Mouse (Mus musculus): ENCODE measurements around the gene Cdca7l. TPM values are rescaled to one million over a fixed set of nuclear protein-coding genes. Genes with fewer than 3 reads are reported as not detected.

The Cdca7l gene
- polyA plus RNA-seq, 2 experiments, result 24.0 to 37.7 TPM

DNA sequence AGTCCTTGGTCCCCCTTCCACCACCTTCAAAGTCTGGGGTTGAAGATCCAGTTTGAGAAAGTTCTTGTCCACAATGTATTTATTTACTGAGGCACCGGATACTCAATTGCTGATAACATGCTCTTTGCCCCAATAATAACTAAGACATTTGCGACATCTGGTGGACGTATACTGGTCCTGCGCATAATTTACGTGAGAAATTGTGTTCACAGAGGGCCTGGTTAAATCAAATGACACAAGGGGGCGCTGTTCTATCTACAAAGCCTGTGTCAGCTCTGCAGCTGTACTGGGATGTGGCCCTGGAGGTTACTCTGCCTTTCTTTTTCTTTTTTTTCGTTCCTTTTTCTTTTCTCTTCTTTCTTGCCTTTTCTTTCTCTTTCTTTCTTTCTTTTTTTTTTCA, 39.2 kb upstream of the Cdca7l start:
- Histone ChIP-seq H3K4me1 (ENCODE audit: control insufficient read depth, insufficient read depth, low read length) (0 out of 2 replicates have a peak, but pooled peaks cover 4% of the 10 kb centered on the region), H3K27ac (replicated peaks; ENCODE audit: low read depth, low read length) (no peak overlapping the region), H3K4me3 (replicated peaks; ENCODE audit: low read length) (no peak overlapping the region), H3K4me2 (replicated peaks; ENCODE audit: low read depth, low read length, severe bottlenecking) (no peak overlapping the region), H3K9ac (ENCODE audit: low read depth, low read length, severe bottlenecking) (no peak overlapping the region), H3K9me3 (ENCODE audit: control insufficient read depth, low read length) (no peaks in the 10 kb centered on the region), H3K36me3 (ENCODE audit: control insufficient read depth, insufficient read depth, low read length) (no peaks in the 10 kb centered on the region), H3K27me3 (ENCODE audit: control insufficient read depth, insufficient read depth, low read length) (no peaks in the 10 kb centered on the region)
- no peak for TF ChIP-seq POLR2A (IDR thresholded peaks at IDR 0.05; ENCODE audit: borderline replicate concordance, extremely low read depth, insufficient read depth, insufficient read length)
- ATAC-seq (ENCODE audit: low FRiP score, low read depth) (peak; percentile 64; the same call in 1 of the 2 replicates), DNase-seq (ENCODE audit: low spot score) (peak; percentile 90)
- 6% methylated on average over 7 of the region's 7 CpGs for WGBS

DNA sequence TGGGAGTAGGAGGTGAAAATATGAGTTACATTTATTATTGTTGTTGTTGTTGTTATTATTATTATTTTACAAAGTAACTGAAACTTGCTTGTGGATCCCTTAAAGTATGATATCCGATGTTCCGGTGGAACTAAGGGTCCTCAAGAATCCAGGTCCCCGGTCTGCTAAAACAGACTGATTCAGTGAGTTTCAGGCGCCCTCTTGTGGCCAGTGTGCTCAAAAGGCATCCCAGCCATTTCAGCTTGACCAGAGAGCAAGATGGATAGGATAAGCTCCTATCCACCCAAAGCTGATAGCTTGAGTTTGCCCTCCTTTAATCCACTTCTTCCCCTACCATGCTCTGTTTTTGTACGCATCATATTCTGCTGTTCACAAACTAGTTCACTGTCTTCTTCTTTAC, 35.0 kb upstream of the Cdca7l start:
- no peak overlapping the region for H3K9ac ChIP-seq (ENCODE audit: low read depth, low read length, severe bottlenecking)
- H3K4me3 ChIP-seq (replicated peaks; ENCODE audit: low read length), result no peak overlapping the region
- H3K4me1 ChIP-seq (ENCODE audit: control insufficient read depth, insufficient read depth, low read length), result no peaks in the 10 kb centered on the region
- WGBS, result 9% methylated on average over 5 of the region's 5 CpGs
- ATAC-seq (ENCODE audit: low FRiP score, low read depth) (no peak), DNase-seq (ENCODE audit: low spot score) (peak; percentile 89)
- no peaks in the 10 kb centered on the region for H3K9me3 ChIP-seq (ENCODE audit: control insufficient read depth, low read length)
- no peak overlapping the region for H3K27ac ChIP-seq (replicated peaks; ENCODE audit: low read depth, low read length)
- no peaks in the 10 kb centered on the region for H3K27me3 ChIP-seq (ENCODE audit: control insufficient read depth, insufficient read depth, low read length)
- no peaks in the 10 kb centered on the region for H3K36me3 ChIP-seq (ENCODE audit: control insufficient read depth, insufficient read depth, low read length)
- TF ChIP-seq POLR2A (IDR thresholded peaks at IDR 0.05; ENCODE audit: borderline replicate concordance, extremely low read depth, insufficient read depth, insufficient read length), result no peak
- H3K4me2 ChIP-seq (replicated peaks; ENCODE audit: low read depth, low read length, severe bottlenecking), result no peak overlapping the region

- Histone ChIP-seq H3K9ac (ENCODE audit: low read depth, low read length, severe bottlenecking) (no peak overlapping the region), H3K36me3 (ENCODE audit: control insufficient read depth, insufficient read depth, low read length) (no peaks in the 10 kb centered on the region), H3K4me2 (replicated peaks; ENCODE audit: low read depth, low read length, severe bottlenecking) (no peak overlapping the region), H3K4me1 (ENCODE audit: control insufficient read depth, insufficient read depth, low read length) (no peaks in the 10 kb centered on the region), H3K4me3 (replicated peaks; ENCODE audit: low read length) (no peak overlapping the region), H3K27ac (replicated peaks; ENCODE audit: low read depth, low read length) (no peak overlapping the region), H3K27me3 (ENCODE audit: control insufficient read depth, insufficient read depth, low read length) (no peaks in the 10 kb centered on the region), H3K9me3 (ENCODE audit: control insufficient read depth, low read length) (no peaks in the 10 kb centered on the region)
- ATAC-seq (ENCODE audit: low FRiP score, low read depth) (peak; percentile 48; the same call in 1 of the 2 replicates), DNase-seq (ENCODE audit: low spot score) (no peak)
- no peak for TF ChIP-seq POLR2A (IDR thresholded peaks at IDR 0.05; ENCODE audit: borderline replicate concordance, extremely low read depth, insufficient read depth, insufficient read length)
- WGBS, result 47% methylated on average over 2 of the region's 2 CpGs
These were observed 33.9 kb upstream of the Cdca7l start for GRCm38 (mm10) chr12:117770211-117770610.

DNA sequence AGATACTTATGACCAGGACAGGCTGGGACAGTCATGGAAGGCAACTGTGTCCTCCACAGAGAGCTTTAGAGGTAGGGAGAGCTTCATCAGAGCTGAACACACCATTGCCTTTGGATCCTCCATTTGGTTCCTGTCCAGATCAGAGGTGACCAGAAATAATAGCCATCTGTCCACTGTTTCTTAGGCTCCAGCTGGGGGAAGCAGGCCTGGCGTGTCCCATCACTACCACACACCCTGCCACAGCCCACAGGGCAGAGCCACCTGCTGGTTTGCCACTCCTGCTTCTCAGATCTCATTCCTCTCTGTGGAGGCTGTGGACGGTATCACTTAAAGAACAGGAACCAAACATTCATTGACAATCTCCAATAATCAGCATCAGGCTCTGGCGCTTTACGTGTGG, 32.9 kb upstream of the Cdca7l start:
- no peaks in the 10 kb centered on the region for H3K4me1 ChIP-seq (ENCODE audit: control insufficient read depth, insufficient read depth, low read length)
- no peaks in the 10 kb centered on the region for H3K36me3 ChIP-seq (ENCODE audit: control insufficient read depth, insufficient read depth, low read length)
- H3K4me2 ChIP-seq (replicated peaks; ENCODE audit: low read depth, low read length, severe bottlenecking), result no peak overlapping the region
- ATAC-seq (ENCODE audit: low FRiP score, low read depth) (no peak), DNase-seq (ENCODE audit: low spot score) (no peak)
- 84% methylated on average over 4 of the region's 4 CpGs for WGBS
- H3K9me3 ChIP-seq (ENCODE audit: control insufficient read depth, low read length), result no peaks in the 10 kb centered on the region
- no peak overlapping the region for H3K27ac ChIP-seq (replicated peaks; ENCODE audit: low read depth, low read length)
- no peak overlapping the region for H3K4me3 ChIP-seq (replicated peaks; ENCODE audit: low read length)
- no peaks in the 10 kb centered on the region for H3K27me3 ChIP-seq (ENCODE audit: control insufficient read depth, insufficient read depth, low read length)
- no peak for TF ChIP-seq POLR2A (IDR thresholded peaks at IDR 0.05; ENCODE audit: borderline replicate concordance, extremely low read depth, insufficient read depth, insufficient read length)
- H3K9ac ChIP-seq (ENCODE audit: low read depth, low read length, severe bottlenecking), result no peak overlapping the region

- 3% methylated on average over 2 of the region's 2 CpGs for WGBS
These were observed 31.5 kb upstream of the Cdca7l start for GRCm38 (mm10) chr12:117772638-117773037.

DNA sequence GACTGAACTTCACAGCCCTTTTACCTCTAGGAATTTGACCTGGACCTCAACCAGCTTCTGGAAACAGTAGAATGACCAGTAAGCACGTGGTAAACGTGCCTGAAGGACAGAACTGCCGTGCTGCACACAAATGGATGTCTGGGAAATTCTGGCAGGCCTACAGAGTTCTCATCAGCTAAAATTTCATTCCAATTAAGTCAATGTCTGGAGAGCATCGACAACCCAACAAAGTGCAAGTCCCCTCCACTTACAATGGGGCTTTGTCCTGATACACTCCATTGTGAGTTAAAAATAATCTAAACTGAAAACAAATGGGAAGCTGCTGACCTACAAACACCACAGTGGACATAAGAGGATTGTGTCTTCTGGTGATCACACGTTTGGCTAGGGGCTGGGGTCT, 27.2 kb upstream of the Cdca7l start:
- Histone ChIP-seq H3K4me1 (ENCODE audit: control insufficient read depth, insufficient read depth, low read length) (no peaks in the 10 kb centered on the region), H3K27me3 (ENCODE audit: control insufficient read depth, insufficient read depth, low read length) (no peaks in the 10 kb centered on the region), H3K27ac (replicated peaks; ENCODE audit: low read depth, low read length) (no peak overlapping the region), H3K36me3 (ENCODE audit: control insufficient read depth, insufficient read depth, low read length) (no peaks in the 10 kb centered on the region), H3K4me2 (replicated peaks; ENCODE audit: low read depth, low read length, severe bottlenecking) (no peak overlapping the region), H3K9ac (ENCODE audit: low read depth, low read length, severe bottlenecking) (no peak overlapping the region), H3K4me3 (replicated peaks; ENCODE audit: low read length) (no peak overlapping the region), H3K9me3 (ENCODE audit: control insufficient read depth, low read length) (no peaks in the 10 kb centered on the region)
- TF ChIP-seq POLR2A (IDR thresholded peaks at IDR 0.05; ENCODE audit: borderline replicate concordance, extremely low read depth, insufficient read depth, insufficient read length), result no peak
- no peak for ATAC-seq (ENCODE audit: low FRiP score, low read depth)
- DNase-seq (ENCODE audit: low spot score), result no peak
- 74% methylated on average over 5 of the region's 5 CpGs for WGBS

More at GRCm38 (mm10) chr12:117772638-117773037, 31.5 kb upstream of the Cdca7l start:
- no peak overlapping the region for H3K4me3 ChIP-seq (replicated peaks; ENCODE audit: low read length)
- ATAC-seq (ENCODE audit: low FRiP score, low read depth), result no peak
- no peak overlapping the region for H3K27ac ChIP-seq (replicated peaks; ENCODE audit: low read depth, low read length)
- peak; percentile 16 for DNase-seq (ENCODE audit: low spot score)
- no peaks in the 10 kb centered on the region for H3K4me1 ChIP-seq (ENCODE audit: control insufficient read depth, insufficient read depth, low read length)
- TF ChIP-seq POLR2A (IDR thresholded peaks at IDR 0.05; ENCODE audit: borderline replicate concordance, extremely low read depth, insufficient read depth, insufficient read length), result no peak
- no peak overlapping the region for H3K4me2 ChIP-seq (replicated peaks; ENCODE audit: low read depth, low read length, severe bottlenecking)
- no peak overlapping the region for H3K9ac ChIP-seq (ENCODE audit: low read depth, low read length, severe bottlenecking)
- no peaks in the 10 kb centered on the region for H3K27me3 ChIP-seq (ENCODE audit: control insufficient read depth, insufficient read depth, low read length)
- no peaks in the 10 kb centered on the region for H3K9me3 ChIP-seq (ENCODE audit: control insufficient read depth, low read length)
- H3K36me3 ChIP-seq (ENCODE audit: control insufficient read depth, insufficient read depth, low read length), result no peaks in the 10 kb centered on the region

Data from limb, embryonic 14.5 days (tissue).